Mouse (Mus musculus): ENCODE measurements around the gene Gm20806.
"Not testable (repeated sequence)": the region's sequence is repeated elsewhere in the genome, so short reads cannot be mapped to it uniquely, and the experiment has no call there.

Gene Gm20806

DNA sequence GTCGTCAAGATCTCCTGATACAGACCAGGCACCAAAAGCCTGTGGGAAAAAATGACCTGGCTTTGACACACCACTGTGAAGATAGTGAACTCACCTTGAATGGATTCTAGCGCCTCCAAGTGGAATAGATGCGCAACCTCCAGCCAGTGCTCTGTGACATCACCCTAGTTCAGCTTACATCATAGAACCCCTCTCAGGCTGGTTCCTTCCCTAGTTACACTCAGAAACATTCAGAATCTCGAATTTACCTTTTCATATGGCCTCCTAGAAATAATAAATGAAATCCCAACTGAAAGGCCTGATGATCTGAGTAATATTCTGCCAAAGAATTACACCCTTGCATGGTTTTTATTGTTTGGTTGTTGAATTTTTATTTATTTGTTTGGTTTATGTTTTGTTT is at the start of gene Gm20806:
Gene Gm20806, minus strand, starts transcription at position 101 of the 400 bp plus-strand sequence.
- DNase-seq (ENCODE audit: low spot score), result not testable (repeated sequence)

Data from adipocyte (in vitro differentiated cells).